Mouse (Mus musculus): ENCODE measurements around the gene Gm20888.
"Not testable (repeated sequence)": the region's sequence is repeated elsewhere in the genome, so short reads cannot be mapped to it uniquely, and the experiment has no call there.

Gene Gm20888

GRCm38 (mm10) chrY:70441582-70441981 lies at the start of gene Gm20888:
Gene Gm20888 (plus strand): TSS chrY:70441882.
- not testable (repeated sequence) for DNase-seq
